Mouse (Mus musculus) 416B (cell line): Measurements from ENCODE around the gene Ikzf3.
A peak's percentile ranks its signal among the peaks of the same experiment; 100 is the strongest.

Experiments used
- DNase-seq: peaks from one replicate; pipeline ENCODE4 v3.0.0; 2011; ENCODE audit warnings: low read depth

Gene Ikzf3

GRCm38 (mm10) chr11:98568326-98568725 lies 22.5 kb upstream of the Ikzf3 start:
- peak; percentile 42 for DNase-seq

GRCm38 (mm10) chr11:98563921-98564414 lies 18.1 kb upstream of the Ikzf3 start:
- DNase-seq: no peak

GRCm38 (mm10) chr11:98563025-98563424 lies 17.2 kb upstream of the Ikzf3 start:
- no peak for DNase-seq

- DNase-seq: no peak
These were observed 15.1 kb upstream of the Ikzf3 start for GRCm38 (mm10) chr11:98560942-98561341.

GRCm38 (mm10) chr11:98555124-98555700 lies 9.4 kb upstream of the Ikzf3 start:
- DNase-seq: peak; percentile 63

GRCm38 (mm10) chr11:98553966-98554365 lies 8.1 kb upstream of the Ikzf3 start:
- peak; percentile 13 for DNase-seq

- DNase-seq: peak; percentile 93
These were observed 5.4 kb upstream of the Ikzf3 start, which contains the start of gene Zpbp2 for GRCm38 (mm10) chr11:98550975-98551828. Gene Zpbp2, plus strand, starts transcription at chr11:98551097.

GRCm38 (mm10) chr11:98550311-98550974 lies 4.6 kb upstream of the Ikzf3 start:
- DNase-seq: no peak

GRCm38 (mm10) chr11:98549363-98549762 lies 3.5 kb upstream of the Ikzf3 start:
- DNase-seq: peak; percentile 64

- DNase-seq: no peak
These were observed 1.5 kb upstream of the Ikzf3 start for GRCm38 (mm10) chr11:98547308-98547693.

- no peak for DNase-seq
These were observed 887 bp upstream of the Ikzf3 start for GRCm38 (mm10) chr11:98546529-98547307.

GRCm38 (mm10) chr11:98544890-98545677 lies 747 bp downstream of the Ikzf3 start:
- DNase-seq: no peak

GRCm38 (mm10) chr11:98543414-98543813 lies 2.4 kb downstream of the Ikzf3 start:
- no peak for DNase-seq

- no peak for DNase-seq
These were observed 3.3 kb downstream of the Ikzf3 start for GRCm38 (mm10) chr11:98542553-98542952.

- DNase-seq: peak; percentile 16
These were observed 5.5 kb downstream of the Ikzf3 start for GRCm38 (mm10) chr11:98540319-98540718.

GRCm38 (mm10) chr11:98537480-98538034 lies 8.3 kb downstream of the Ikzf3 start:
- no peak for DNase-seq

GRCm38 (mm10) chr11:98526824-98527461 lies 18.9 kb downstream of the Ikzf3 start:
- no peak for DNase-seq

GRCm38 (mm10) chr11:98525140-98525539 lies 20.7 kb downstream of the Ikzf3 start:
- DNase-seq: no peak

- DNase-seq: no peak
These were observed 25.4 kb downstream of the Ikzf3 start for GRCm38 (mm10) chr11:98520468-98520867.

GRCm38 (mm10) chr11:98513356-98513936 lies 32.4 kb downstream of the Ikzf3 start:
- no peak for DNase-seq
